Mouse (Mus musculus) heart, embryonic 13.5 days (tissue): ENCODE measurements at regions not wholly inside any gene's neighbourhood (a gene's known extent, or its start where the extent isn't known, plus 50 kb on each side); places are given as distances from the start of the nearest gene placed in this dataset.

ENCODE experiments used
- ATAC-seq: fragments of 200-750 bp; cut with Nextera tagmentation; 2 replicates; pipeline ENCODE4 v1.8.0; 2017; ENCODE audit warnings: moderate TSS enrichment; ENCODE audit not compliant: insufficient number of reproducible peaks, low FRiP score, low TSS enrichment; ENCODE audit errors: extremely low read depth
- H3K27ac ChIP-seq: fragments of 300-500 bp; sonication (generic); replicated peaks from 2 replicates; pipeline ENCODE4 v1.5.1; 2015; ENCODE audit warnings: moderate library complexity, mild to moderate bottlenecking, inconsistent platforms
- H3K27me3 ChIP-seq: fragments of 300-500 bp; sonication (generic); replicated peaks from 2 replicates; pipeline ENCODE4 v1.6.1; 2015; ENCODE audit warnings: mild to moderate bottlenecking, inconsistent platforms
- H3K36me3 ChIP-seq: fragments of 300-500 bp; sonication (generic); 2 replicates; pipeline ENCODE4 v1.6.1; 2015; ENCODE audit warnings: mild to moderate bottlenecking, inconsistent platforms
- H3K4me1 ChIP-seq: fragments of 300-500 bp; sonication (generic); 2 replicates; pipeline ENCODE4 v1.6.1; 2015; ENCODE audit warnings: inconsistent platforms
- H3K4me2 ChIP-seq: fragments of 300-500 bp; sonication (generic); 2 replicates; pipeline ENCODE4 v1.6.1; 2015; ENCODE audit warnings: inconsistent platforms, mild to moderate bottlenecking, moderate library complexity
- H3K4me3 ChIP-seq: fragments of 300-500 bp; sonication (generic); 2 replicates; pipeline ENCODE4 v1.5.1; 2015; ENCODE audit warnings: moderate library complexity, mild to moderate bottlenecking, inconsistent platforms
- H3K9ac ChIP-seq: fragments of 300-500 bp; sonication (generic); 2 replicates; pipeline ENCODE4 v1.6.1; 2015; ENCODE audit warnings: inconsistent platforms, mild to moderate bottlenecking, moderate library complexity
- H3K9me3 ChIP-seq: fragments of 300-500 bp; sonication (generic); 2 replicates; pipeline ENCODE4 v1.6.1; 2016; ENCODE audit warnings: inconsistent platforms
- WGBS: fragments of 180-500 bp; shearing (Covaris S2); methylation state at CpG from one replicate; pipeline ENCODE4 v1.1.7; 2015; ENCODE audit warnings: mixed read lengths; 5-methylcytosine and 5-hydroxymethylcytosine counted together

- peaks cover 23% of the 10 kb centered on the region for H3K27me3 ChIP-seq
- no peak for ATAC-seq
Measured at GRCm38 (mm10) chr7:73118871-73119270, 256.4 kb upstream of the Rgma start.

GRCm38 (mm10) chr7:73120276-73120675 is 255.0 kb upstream of the Rgma start:
- Histone ChIP-seq H3K27ac (no peak overlapping the region), H3K4me3 (no peak overlapping the region), H3K4me2 (no peak overlapping the region), H3K36me3 (no peaks in the 10 kb centered on the region), H3K9me3 (no peaks in the 10 kb centered on the region), H3K9ac (no peak overlapping the region), H3K27me3 (peaks cover 31% of the 10 kb centered on the region), H3K4me1 (peaks cover 4% of the 10 kb centered on the region; the same call in 1 of the 2 replicates)
- no peak for ATAC-seq
- 58% methylated on average over 9 of the region's 9 CpGs for WGBS

More at GRCm38 (mm10) chr7:73118871-73119270, 256.4 kb upstream of the Rgma start:
- Histone ChIP-seq H3K4me1 (peaks cover 4% of the 10 kb centered on the region; the same call in 1 of the 2 replicates), H3K9ac (no peak overlapping the region), H3K4me3 (no peak overlapping the region), H3K4me2 (no peak overlapping the region), H3K27ac (no peak overlapping the region), H3K36me3 (no peaks in the 10 kb centered on the region), H3K9me3 (no peaks in the 10 kb centered on the region)
- 30% methylated on average over 8 of the region's 8 CpGs for WGBS

GRCm38 (mm10) chr7:73124976-73125375 is 250.3 kb upstream of the Rgma start:
- Histone ChIP-seq H3K36me3 (no peaks in the 10 kb centered on the region), H3K9ac (no peak overlapping the region), H3K27ac (no peak overlapping the region), H3K27me3 (peaks cover 53% of the 10 kb centered on the region), H3K9me3 (no peaks in the 10 kb centered on the region), H3K4me2 (no peak overlapping the region), H3K4me3 (no peak overlapping the region), H3K4me1 (no peaks in the 10 kb centered on the region)
- WGBS: 73% methylated on average over 2 of the region's 2 CpGs
- no peak for ATAC-seq

- H3K4me1 ChIP-seq: no peaks in the 10 kb centered on the region
- WGBS: 14% methylated on average over 11 of the region's 11 CpGs
- no peak overlapping the region for H3K4me2 ChIP-seq
- no peak overlapping the region for H3K27ac ChIP-seq
- H3K9me3 ChIP-seq: no peaks in the 10 kb centered on the region
- ATAC-seq: no peak
- no peak overlapping the region for H3K4me3 ChIP-seq
- no peak overlapping the region for H3K9ac ChIP-seq
- no peaks in the 10 kb centered on the region for H3K36me3 ChIP-seq
- peaks cover 57% of the 10 kb centered on the region for H3K27me3 ChIP-seq
Measured at GRCm38 (mm10) chr7:73125864-73126263, 249.4 kb upstream of the Rgma start.

GRCm38 (mm10) chr7:73135786-73136185 is 239.5 kb upstream of the Rgma start:
- Histone ChIP-seq H3K9ac (no peak overlapping the region), H3K4me2 (no peak overlapping the region), H3K9me3 (no peaks in the 10 kb centered on the region), H3K4me1 (0 out of 2 replicates have a peak, but pooled peaks cover 2% of the 10 kb centered on the region), H3K27ac (no peak overlapping the region), H3K36me3 (no peaks in the 10 kb centered on the region), H3K4me3 (no peak overlapping the region), H3K27me3 (peaks cover 47% of the 10 kb centered on the region)
- ATAC-seq: no peak
- WGBS: 76% methylated on average over 6 of the region's 6 CpGs

- no peaks in the 10 kb centered on the region for H3K9me3 ChIP-seq
- no peaks in the 10 kb centered on the region for H3K36me3 ChIP-seq
- H3K27me3 ChIP-seq: peaks cover 57% of the 10 kb centered on the region
- H3K9ac ChIP-seq: no peak overlapping the region
- 17% methylated on average over 5 of the region's 5 CpGs for WGBS
- 0 out of 2 replicates have a peak, but pooled peaks cover 2% of the 10 kb centered on the region for H3K4me1 ChIP-seq
- H3K4me3 ChIP-seq: no peak overlapping the region
- no peak overlapping the region for H3K27ac ChIP-seq
- H3K4me2 ChIP-seq: no peak overlapping the region
- ATAC-seq: no peak
Measured at GRCm38 (mm10) chr7:73138269-73138668, 237.0 kb upstream of the Rgma start.

GRCm38 (mm10) chr7:73138861-73139493 is 236.3 kb upstream of the Rgma start:
- Histone ChIP-seq H3K36me3 (no peaks in the 10 kb centered on the region), H3K9ac (no peak overlapping the region), H3K27me3 (peaks cover 57% of the 10 kb centered on the region), H3K4me2 (no peak overlapping the region), H3K27ac (no peak overlapping the region), H3K4me3 (no peak overlapping the region), H3K9me3 (no peaks in the 10 kb centered on the region), H3K4me1 (0 out of 2 replicates have a peak, but pooled peaks cover 2% of the 10 kb centered on the region)
- 12% methylated on average over 8 of the region's 8 CpGs for WGBS
- ATAC-seq: no peak

GRCm38 (mm10) chr7:73139901-73140300 is 235.4 kb upstream of the Rgma start:
- H3K4me1 ChIP-seq: 0 out of 2 replicates have a peak, but pooled peaks cover 2% of the 10 kb centered on the region
- peaks cover 63% of the 10 kb centered on the region for H3K27me3 ChIP-seq
- H3K36me3 ChIP-seq: no peaks in the 10 kb centered on the region
- no peak overlapping the region for H3K9ac ChIP-seq
- 32% methylated on average over 6 of the region's 6 CpGs for WGBS
- no peak overlapping the region for H3K4me3 ChIP-seq
- H3K27ac ChIP-seq: no peak overlapping the region
- peak overlapping the region; percentile 27 for H3K4me2 ChIP-seq
- ATAC-seq: no peak
- H3K9me3 ChIP-seq: no peaks in the 10 kb centered on the region

- H3K4me3 ChIP-seq: no peak overlapping the region
- WGBS: 14% methylated on average over 5 of the region's 5 CpGs
- H3K4me1 ChIP-seq: 0 out of 2 replicates have a peak, but pooled peaks cover 2% of the 10 kb centered on the region
- no peak overlapping the region for H3K9ac ChIP-seq
- no peaks in the 10 kb centered on the region for H3K36me3 ChIP-seq
- no peak overlapping the region for H3K27ac ChIP-seq
- ATAC-seq: no peak
- peaks cover 59% of the 10 kb centered on the region for H3K27me3 ChIP-seq
- H3K4me2 ChIP-seq: no peak overlapping the region
- no peaks in the 10 kb centered on the region for H3K9me3 ChIP-seq
Measured at GRCm38 (mm10) chr7:73141167-73141566, 234.1 kb upstream of the Rgma start.

- no peak for ATAC-seq
- Histone ChIP-seq H3K4me2 (no peak overlapping the region), H3K36me3 (no peaks in the 10 kb centered on the region), H3K27me3 (peaks cover 35% of the 10 kb centered on the region), H3K9ac (no peak overlapping the region), H3K4me3 (no peak overlapping the region), H3K9me3 (no peaks in the 10 kb centered on the region), H3K27ac (no peak overlapping the region), H3K4me1 (0 out of 2 replicates have a peak, but pooled peaks cover 2% of the 10 kb centered on the region)
- WGBS: 75% methylated on average over 11 of the region's 11 CpGs
Measured at GRCm38 (mm10) chr7:73143902-73144301, 231.4 kb upstream of the Rgma start.

GRCm38 (mm10) chr7:73144846-73145245 is 230.5 kb upstream of the Rgma start:
- no peak overlapping the region for H3K4me3 ChIP-seq
- H3K9me3 ChIP-seq: no peaks in the 10 kb centered on the region
- peaks cover 27% of the 10 kb centered on the region for H3K27me3 ChIP-seq
- no peak for ATAC-seq
- H3K36me3 ChIP-seq: no peaks in the 10 kb centered on the region
- H3K9ac ChIP-seq: no peak overlapping the region
- 34% methylated on average over 4 of the region's 4 CpGs for WGBS
- H3K4me2 ChIP-seq: no peak overlapping the region
- H3K4me1 ChIP-seq: no peaks in the 10 kb centered on the region
- no peak overlapping the region for H3K27ac ChIP-seq

- H3K4me1 ChIP-seq: no peaks in the 10 kb centered on the region
- no peak overlapping the region for H3K4me3 ChIP-seq
- no peak for ATAC-seq
- H3K9ac ChIP-seq: no peak overlapping the region
- no peak overlapping the region for H3K27ac ChIP-seq
- H3K9me3 ChIP-seq: no peaks in the 10 kb centered on the region
- H3K27me3 ChIP-seq: peaks cover 23% of the 10 kb centered on the region; the same call in 1 of the 2 replicates
- no peaks in the 10 kb centered on the region for H3K36me3 ChIP-seq
- H3K4me2 ChIP-seq: no peak overlapping the region
Measured at GRCm38 (mm10) chr7:73147251-73147650, 228.1 kb upstream of the Rgma start.
